In the genomic region with DNA sequence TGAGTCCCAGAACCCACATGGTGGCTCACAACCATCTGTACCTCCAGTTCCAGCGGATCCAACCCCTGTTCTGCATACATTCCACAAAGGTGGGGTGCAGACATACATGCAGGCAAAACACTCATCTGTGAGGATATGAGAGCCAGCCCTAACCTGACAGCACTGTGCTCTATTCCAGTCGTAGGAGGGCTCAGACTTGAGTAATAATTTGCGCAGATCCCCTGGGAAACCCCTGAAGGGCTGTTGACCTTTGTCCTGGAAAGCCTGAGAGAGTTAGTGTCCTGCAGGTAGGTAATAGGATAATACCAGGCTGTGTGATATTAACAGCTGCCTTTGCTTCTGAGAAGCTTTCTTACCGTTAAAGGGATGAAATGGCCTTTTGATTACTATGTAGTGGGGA, we compare ENCODE assay signal across 15 mouse cellular contexts.
"Had no signal": no experiment of that assay in that cellular context is flagged by ENCODE, and none has a peak within 500 bp of the region (broad histone marks: within the 10 kb centered on the region; RNA-seq: fewer than 3 reads in every experiment).

No protein-coding gene starts in this region.

- H3K4me3 ChIP-seq: hindbrain, embryonic 15.5 days; layer of hippocampus, adult 2 months; limb, embryonic 12.5 days; midbrain, embryonic 12.5 days; neural tube, embryonic 13.5 days had no signal

- H3K27me3 ChIP-seq: hindbrain, embryonic 15.5 days; limb, embryonic 12.5 days; midbrain, embryonic 12.5 days; neural tube, embryonic 13.5 days had no signal

- DNase-seq: lung, embryonic 14.5 days; lung, postnatal 14 days; retina, postnatal 1 day; right cerebral cortex, postnatal 4 days; spleen, adult 18-20 months; thymus, adult 18-20 months; thymus, postnatal 14 days had no signal

- H3K9ac ChIP-seq: hindbrain, embryonic 15.5 days; limb, embryonic 12.5 days; lung, embryonic 14.5 days; midbrain, embryonic 12.5 days; neural tube, embryonic 13.5 days had no signal

- H3K36me3 ChIP-seq: hindbrain, embryonic 15.5 days; limb, embryonic 12.5 days; midbrain, embryonic 12.5 days; neural tube, embryonic 13.5 days had no signal

- H3K9me3 ChIP-seq: hindbrain, embryonic 15.5 days; limb, embryonic 12.5 days; midbrain, embryonic 12.5 days; neural tube, embryonic 13.5 days had no signal

- H3K4me1 ChIP-seq: hindbrain, embryonic 15.5 days; limb, embryonic 12.5 days; midbrain, embryonic 12.5 days; neural tube, embryonic 13.5 days had no signal

- ATAC-seq: intestine, embryonic 16.5 days; midbrain, embryonic 16.5 days had no signal

- H3K4me2 ChIP-seq: hindbrain, embryonic 15.5 days; limb, embryonic 12.5 days; lung, embryonic 14.5 days; midbrain, embryonic 12.5 days; neural tube, embryonic 13.5 days had no signal

- H3K27ac ChIP-seq: hindbrain, embryonic 15.5 days; layer of hippocampus, adult 2 months; limb, embryonic 12.5 days; macrophage; midbrain, embryonic 12.5 days; neural tube, embryonic 13.5 days had no signal
